16 mouse cellular contexts compared by ENCODE assay signal in the genomic region with DNA sequence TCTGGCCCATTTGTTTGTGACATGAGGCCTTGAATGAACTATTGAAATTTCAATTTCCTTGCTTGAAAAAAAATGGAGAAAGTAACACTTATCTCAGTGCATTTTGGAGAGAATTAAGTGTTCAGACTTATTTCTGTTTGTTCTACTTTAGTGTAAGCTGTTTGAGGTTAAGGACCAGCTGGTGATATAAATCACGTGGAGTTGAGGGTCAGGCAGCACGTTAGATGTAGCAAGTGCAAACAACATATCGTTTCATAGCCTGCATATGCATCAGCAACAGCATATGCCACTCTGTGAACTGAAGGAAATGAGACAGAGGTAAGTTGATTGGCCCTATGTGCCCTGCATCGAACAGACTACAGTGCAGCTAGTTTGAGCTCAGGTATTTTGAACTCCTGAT.
"Had no signal": no experiment of that assay in that cellular context is flagged by ENCODE, and none has a peak within 500 bp of the region (broad histone marks: within the 10 kb centered on the region; RNA-seq: fewer than 3 reads in every experiment).

No protein-coding gene starts in this region.

- H3K4me3 ChIP-seq: heart, adult 2 months; heart, embryonic 12.5 days; hindbrain, embryonic 10.5 days; hindbrain, embryonic 12.5 days; intestine, embryonic 15.5 days; layer of hippocampus, adult 2 months; left cerebral cortex, adult 2 months; limb, embryonic 10.5 days; limb, embryonic 12.5 days had no signal

- H3K36me3 ChIP-seq: heart, embryonic 12.5 days; hindbrain, embryonic 10.5 days; hindbrain, embryonic 12.5 days; intestine, embryonic 15.5 days; limb, embryonic 10.5 days; limb, embryonic 12.5 days had no signal

- H3K27me3 ChIP-seq: heart, embryonic 12.5 days; hindbrain, embryonic 12.5 days; intestine, embryonic 15.5 days; limb, embryonic 12.5 days had no signal

- H3K4me1 ChIP-seq: heart, embryonic 12.5 days; hindbrain, embryonic 10.5 days; hindbrain, embryonic 12.5 days; intestine, embryonic 15.5 days; limb, embryonic 12.5 days had no signal

- H3K27ac ChIP-seq: heart, adult 2 months; hindbrain, embryonic 10.5 days; hindbrain, embryonic 12.5 days; hindbrain, embryonic 14.5 days; intestine, embryonic 15.5 days; layer of hippocampus, adult 2 months; left cerebral cortex, adult 2 months; limb, embryonic 10.5 days; limb, embryonic 12.5 days had no signal

- DNase-seq: gastrocnemius, postnatal 10 days; heart, postnatal 4 days; kidney, adult 18-20 months; kidney, adult 8-10 months; kidney, postnatal 25 days; kidney, postnatal 4 days had no signal

- H3K9me3 ChIP-seq: heart, embryonic 12.5 days; hindbrain, embryonic 10.5 days; hindbrain, embryonic 12.5 days; intestine, embryonic 15.5 days; limb, embryonic 10.5 days; limb, embryonic 12.5 days had no signal
